Mouse (Mus musculus) frontal cortex, postnatal 25 days (tissue): ENCODE data around the gene Dtx3l.
"Not testable (repeated sequence)": the region's sequence is repeated elsewhere in the genome, so short reads cannot be mapped to it uniquely, and the experiment has no call there.

ENCODE experiments used
- DNase-seq, 2 experiments: peaks; one replicate each; pipeline ENCODE4 v3.0.0; 2022; ENCODE audit warnings: low spot score in 2 of 2

Dtx3l gene

DNA sequence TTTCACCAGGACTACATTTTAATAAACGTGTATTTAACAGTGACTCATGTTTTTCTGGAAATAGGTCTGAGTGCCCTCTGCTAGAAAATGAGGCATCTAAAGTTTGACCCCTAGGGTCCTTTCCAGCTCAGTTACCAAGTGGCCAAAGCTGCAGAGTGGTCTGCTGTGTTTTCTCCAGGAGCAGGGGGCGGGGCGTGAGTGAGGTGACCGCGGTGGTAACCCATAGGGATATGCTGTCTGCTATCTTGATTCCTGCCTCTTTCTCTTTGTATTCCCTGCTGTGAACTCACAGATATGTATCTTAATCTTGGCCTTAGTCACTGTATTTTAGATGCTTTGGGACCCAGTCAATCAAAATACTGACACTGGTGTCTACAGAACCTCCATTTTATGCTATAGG is 14.6 kb downstream of the Dtx3l start:
- DNase-seq = no peak

DNA sequence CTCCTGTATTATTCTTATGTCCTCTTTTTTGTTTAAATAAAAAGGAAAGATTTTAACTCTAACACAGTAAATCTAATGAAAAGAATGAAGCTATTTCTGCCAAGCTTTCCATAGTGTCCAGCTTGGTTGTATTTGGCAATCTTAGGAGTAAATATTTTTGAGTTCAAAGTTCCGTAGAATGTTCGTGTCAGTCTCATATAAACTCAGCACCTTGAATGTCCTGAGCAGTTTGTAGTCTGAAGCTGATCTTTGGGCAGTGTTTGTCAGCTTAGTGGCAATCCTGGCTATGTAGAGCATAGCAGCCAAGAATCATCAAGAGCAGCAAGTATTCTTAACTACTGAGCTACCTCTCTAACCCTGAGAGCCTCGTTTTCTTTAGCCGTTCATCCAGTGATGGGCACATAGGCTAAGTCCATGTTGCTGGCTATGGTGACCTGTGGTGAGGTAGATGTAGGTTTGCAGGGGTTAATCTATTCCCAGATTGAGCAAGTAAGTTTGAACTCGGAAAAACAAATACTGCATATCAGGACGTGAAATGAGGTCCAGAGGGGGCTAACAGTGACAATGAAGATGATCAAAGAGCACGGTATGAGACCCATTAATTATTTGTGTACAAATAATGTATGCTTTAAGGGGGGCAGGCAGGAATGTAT is 15.3 kb downstream of the Dtx3l start:
- no peak for DNase-seq

DNA sequence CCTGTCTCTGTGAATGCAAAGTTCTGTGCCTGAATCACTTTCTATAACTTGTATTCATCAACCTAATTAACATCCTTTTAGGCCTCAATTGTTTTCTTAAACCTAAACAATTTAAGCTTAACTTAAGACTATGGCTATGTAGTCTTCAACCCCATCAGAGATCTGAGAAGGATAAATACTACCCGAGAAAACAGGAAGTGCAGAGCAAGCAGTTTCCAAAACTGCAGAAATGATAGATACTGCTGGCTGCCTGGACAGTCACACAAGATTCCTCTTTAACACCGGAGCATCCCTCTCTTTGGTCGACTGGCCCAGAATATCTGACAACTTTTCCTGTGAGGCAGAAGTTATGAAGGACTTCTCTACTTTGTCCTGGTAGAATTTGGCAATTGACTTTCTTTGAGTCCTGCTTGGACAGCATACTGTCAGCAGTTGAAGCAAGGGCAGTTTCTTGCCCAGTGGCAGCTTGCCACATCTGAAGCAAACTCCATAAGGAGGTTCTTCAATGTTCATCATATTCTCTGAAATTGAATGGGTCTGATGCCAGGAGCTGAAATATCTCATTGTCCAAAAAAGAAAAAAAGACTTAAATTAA is 16.6 kb downstream of the Dtx3l start:
- no peak for DNase-seq

DNA sequence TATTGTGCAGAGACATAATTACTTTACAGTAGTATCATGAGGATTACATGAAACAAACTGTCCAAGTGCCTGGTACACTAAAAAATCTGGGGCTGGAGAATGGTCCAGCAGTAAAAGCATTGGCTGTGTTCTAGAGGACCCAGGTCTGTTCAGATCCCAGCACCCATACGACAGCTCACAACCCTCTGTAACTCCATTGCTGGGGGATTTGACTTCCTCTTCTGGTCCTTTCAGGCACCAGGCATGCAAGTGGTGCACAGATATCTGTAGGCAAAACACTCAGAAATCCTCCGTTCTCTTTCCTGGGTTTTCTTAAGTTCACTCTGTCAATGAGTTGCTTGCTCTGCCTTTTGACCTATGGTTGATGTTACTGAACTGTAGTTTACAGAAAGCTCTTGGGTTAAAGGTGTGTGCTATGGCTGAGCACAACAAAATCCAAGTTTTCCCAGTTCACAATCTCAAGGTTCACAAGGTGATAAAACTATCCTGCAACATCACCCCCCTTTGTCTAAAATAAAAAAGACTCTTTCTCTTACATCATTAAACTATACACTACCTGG is 17.2 kb downstream of the Dtx3l start:
- DNase-seq = no peak

DNA sequence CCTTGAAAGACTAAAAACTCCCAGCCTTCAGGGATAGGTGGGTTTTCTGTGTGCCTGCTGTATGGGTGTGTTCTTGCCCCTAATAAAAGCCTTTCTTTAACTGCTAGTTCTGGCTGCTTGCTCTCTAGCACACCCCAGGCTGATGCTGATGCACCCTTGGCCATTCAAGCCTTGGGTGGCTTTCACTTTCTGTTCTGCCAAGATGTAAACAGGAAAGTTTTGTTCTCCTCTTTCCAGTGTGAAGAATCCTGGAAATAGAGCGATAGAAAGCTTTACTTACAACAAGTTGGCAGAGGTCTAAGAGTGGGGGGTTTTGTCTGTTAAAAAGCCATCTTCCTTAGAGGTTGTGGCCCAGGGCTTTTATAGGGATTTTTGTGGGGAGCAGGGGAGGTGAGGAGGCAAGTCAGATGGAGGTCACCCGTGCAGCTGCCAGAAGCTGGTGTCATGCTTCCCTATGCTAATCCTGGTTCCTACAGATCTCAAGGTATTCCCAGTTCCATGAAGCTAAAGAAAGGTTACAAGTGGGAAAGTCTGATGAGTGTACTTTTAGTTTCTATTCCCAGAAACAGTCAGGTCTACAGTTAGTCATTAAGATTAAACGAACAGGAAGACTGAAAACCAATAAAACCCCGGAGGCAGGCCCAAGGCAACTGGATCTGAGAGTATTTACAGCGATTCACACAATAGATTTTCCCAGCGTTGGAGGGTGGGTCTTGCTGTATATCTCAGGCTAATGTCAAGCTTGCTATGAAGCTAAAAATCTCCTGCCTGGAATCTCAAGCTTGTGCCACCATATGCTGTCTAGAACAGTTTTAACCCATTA is 20.0 kb downstream of the Dtx3l start:
- no peak for DNase-seq

DNA sequence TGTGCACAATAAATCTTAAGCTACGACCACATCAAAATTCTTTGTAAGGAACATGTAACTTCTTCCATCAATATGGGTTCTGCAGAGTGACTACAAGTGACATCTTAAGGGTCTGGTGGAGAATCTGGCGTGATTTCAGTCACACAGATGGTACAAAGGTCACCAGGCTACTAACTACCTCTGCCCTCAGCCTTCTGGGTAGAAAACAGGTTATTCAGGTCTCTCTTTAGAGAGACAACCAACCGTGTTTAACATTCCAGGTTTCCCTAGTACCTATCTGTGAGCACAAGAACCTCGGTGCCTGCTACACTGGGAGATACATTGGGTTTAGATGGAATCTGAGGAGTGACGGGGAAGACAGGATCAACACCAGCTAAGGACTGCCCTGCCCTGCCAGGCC is 24.6 kb downstream of the Dtx3l start:
- DNase-seq = no peak

DNA sequence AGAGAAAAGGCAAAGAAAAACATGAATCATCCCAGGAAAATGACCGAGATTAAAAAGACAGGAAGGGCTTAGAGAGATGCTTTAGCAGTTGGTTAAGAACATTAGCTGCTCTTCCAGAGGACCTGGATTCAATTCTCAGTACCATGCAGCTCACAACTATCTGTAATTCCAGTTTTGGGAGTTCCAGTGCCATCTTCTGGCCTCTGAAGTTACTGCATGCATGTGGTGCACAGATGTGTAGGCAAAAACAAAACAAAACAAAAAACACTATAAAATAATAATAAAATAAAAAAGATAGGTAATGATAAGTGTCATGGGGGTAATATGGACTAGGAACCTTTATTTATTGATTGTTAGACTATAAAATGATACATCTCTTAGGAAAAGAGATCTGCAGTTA is 25.4 kb downstream of the Dtx3l start:
- DNase-seq = no peak

DNA sequence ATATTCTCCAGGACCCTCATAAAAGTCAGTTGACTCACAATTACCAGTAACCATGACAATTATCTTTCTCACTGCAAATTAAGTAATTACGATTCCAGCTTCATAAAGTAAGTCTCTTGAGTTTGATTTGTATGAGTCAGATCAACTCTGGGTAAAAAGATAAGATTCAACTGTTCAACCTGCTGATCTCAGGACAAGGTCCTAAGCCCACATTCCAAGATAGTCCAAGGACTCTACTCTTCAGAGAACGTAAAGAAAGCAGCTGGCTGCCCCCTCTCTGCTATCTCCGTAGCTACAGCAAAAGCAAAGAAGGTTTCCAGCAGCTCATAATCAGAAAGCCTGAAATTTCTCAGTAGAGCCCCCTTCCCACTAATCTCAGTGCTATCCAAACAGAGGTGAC is 27.5 kb downstream of the Dtx3l start:
- no peak for DNase-seq

DNA sequence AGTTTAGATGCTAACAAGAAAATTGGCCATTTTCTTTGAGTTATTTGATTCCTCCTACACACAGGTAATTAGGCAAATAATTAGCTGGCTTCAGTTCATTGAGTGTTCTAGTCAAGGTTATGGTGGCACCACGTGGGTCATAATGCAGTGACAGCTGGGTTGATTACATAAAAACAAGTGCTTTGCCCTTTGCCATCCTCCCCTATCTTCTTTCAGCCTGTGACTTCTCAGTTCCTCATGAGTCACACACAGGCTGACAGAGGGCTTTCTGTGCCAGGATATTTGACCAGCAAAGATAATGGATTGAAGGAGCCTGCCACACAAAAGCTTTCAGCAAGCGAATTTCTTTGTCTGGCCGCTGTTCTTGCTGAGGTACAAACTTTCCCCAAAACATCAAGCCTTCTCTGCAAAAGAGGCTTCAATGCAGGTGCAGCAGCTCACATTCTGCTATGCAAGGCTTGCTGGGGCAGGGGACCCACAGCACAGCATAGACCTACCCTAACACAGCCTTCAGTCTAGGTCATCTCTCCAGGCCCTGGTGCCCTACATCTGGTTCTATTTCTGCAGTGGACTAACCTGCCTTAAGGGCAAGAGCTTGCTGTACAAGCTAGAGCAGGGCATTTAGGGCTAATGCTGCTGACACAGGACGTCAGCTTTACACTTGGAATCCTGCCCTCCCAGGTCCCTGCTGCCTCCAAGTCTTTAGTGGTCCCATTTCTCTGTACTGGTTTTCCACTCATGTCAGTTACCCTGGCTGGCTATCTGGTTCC is 31.3 kb downstream of the Dtx3l start:
- DNase-seq = no peak

DNA sequence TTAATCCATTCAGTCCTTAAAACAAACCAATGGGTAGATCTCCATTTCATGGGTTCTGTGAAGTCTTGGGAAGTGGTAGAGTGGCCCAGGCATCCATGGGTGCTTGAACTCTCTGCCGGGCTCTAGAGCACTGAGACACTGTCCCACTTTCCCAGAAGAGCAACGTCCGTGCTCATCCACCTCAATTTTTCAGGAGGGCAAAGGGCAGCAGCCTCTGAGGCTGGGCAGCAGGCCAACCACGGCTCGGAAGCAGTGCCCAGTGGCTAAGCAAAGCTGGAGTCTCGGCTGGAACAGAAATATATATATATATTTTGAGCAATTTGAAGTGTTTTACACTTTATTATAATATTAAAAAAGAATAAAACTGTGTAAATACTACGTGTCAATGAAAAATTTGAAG is 32.1 kb downstream of the Dtx3l start:
- DNase-seq = no peak

DNA sequence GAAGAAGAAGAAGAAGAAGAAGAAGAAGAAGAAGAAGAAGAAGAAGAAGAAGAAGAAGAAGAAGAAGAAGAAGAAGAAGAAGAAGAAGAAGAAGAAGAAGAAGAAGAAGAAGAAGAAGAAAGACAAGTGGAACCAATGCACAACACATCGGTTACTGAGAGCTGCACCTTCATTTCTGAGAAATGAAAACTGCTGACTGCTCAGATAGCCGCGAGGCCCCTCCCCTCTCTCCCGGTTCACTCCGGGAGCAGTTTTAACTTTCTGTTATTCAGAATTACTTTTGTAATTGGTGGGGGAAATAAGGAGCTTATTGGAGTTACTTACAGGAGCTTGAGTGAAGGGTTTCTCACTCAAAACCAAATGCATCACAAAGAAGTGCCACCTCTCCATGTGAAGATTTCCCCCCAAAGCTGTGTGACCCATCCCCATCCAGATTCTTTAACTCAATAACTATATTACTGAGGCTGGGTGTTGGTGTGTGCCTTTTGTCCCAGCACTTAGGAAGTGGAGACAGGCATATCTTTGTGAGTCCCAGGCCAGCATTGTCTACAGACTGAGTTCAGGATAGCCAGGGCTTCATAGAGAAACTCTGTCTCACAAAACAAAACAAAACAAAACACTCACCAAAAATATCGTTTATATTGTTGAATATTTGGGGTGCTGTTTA is 33.0 kb downstream of the Dtx3l start:
- no peak for DNase-seq

DNA sequence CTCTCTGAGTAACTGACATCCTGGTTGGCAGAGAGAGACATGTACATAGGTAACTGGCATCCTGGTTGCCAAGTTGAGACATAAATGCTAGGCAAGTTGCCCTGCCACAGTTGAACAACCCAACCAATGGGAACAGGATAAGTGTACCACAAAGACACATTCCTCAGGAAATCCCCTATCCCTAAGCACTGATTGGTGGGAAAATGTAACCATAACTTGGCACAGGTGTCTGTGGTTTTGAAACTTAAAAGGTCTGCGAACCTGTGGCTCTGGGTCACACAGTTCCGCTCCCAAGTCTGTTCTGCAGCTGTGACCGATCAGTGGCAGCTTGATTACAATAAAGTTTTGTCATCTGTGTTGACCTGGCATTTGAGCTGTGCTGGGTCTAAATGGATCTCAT is 33.6 kb downstream of the Dtx3l start:
- DNase-seq = no peak

DNA sequence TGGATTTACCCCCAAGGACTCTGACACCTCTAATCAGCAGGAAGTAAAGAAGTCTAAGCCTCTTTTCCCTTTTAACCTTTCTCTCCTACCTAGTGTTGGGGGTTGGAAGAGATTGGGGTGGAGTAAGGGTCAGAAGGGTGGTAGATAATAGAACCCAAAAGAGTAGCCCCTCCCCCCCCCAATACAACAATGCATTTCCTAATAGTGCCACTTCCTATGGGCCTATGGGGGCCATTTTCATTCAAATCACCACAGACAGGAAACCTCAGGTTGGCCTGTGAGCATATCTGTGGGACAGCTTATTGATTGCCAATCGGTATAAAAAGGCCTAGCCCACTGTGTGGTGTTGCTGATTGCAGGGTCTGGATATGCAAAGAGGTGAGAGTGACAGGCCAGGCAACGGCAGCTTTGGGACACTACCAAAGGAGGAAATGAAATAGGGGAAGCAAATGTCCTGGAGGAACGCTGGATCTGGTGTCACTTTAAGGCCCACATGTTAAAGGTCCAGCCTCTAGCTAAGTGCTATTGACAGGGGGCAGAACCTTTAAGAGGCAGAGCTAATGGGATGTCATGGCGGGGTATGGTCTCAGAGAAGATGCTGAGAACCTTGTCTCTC is 34.7 kb downstream of the Dtx3l start:
- no peak for DNase-seq

DNA sequence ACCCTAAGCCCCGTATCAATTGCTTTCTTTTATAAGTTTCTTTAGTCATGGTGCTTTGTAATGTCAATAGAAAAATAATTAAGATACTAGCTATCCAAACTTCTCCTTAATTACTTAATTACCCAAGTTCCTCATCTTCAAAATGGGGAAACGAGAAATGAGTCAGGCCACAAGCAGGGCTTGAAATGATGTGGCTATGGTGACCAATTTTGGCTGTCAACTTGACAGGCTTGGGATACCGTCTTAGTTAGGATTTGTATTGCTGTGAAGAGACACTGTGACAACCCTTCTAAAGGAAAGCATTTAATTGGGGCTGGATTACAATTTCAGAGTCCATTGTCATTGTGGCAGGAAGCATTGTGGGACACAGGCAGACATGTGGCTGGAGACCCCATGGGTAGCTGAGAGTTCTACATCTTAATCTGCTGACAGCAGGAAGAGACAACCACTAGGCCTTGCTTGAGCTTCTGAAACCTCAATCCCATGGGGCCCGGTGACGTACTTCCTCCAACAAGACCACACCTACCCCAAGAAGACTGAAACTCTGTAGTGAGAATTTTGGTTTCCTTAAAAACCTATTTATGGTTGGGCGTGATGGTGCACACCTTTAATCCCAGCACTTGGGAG is 35.8 kb downstream of the Dtx3l start:
- DNase-seq = no peak

DNA sequence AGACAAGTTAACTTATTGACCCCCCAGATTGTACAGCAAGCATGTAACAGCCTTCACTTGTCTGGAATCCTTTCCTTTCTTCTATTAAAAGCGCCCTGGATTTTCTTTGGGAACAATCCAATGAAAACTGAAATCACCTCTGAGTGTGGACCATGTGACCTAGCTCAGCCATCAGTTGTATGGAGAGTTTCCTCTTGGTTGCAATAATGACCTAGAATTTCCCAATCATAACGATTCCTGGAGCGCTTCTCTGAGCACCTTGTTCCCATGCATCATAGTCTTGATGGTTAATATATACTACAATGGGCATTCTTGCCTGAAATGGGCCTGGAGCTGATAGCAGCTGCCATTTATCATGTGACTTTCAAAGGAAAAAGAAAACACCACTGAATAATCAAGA is 38.4 kb downstream of the Dtx3l start:
- no peak for DNase-seq

DNA sequence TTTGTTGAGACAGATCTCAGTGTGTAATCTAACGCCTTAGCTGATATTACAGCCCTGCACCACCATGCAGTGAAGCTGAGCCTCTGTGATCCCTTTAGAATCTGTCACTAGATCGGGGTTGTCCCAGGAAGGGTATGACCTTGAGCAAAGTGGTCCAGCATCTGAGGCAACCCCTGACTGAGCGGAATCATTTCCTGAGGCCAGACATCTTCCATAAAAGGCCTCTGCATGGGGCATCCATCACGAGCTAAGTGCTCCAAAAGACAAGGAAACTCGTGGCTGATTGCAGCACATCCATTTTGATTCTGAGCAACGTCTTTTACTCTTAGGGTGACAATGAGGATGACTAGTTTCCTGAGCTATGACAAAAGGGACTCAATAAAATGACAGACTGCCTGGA is 44.0 kb downstream of the Dtx3l start:
- no peak for DNase-seq

DNA sequence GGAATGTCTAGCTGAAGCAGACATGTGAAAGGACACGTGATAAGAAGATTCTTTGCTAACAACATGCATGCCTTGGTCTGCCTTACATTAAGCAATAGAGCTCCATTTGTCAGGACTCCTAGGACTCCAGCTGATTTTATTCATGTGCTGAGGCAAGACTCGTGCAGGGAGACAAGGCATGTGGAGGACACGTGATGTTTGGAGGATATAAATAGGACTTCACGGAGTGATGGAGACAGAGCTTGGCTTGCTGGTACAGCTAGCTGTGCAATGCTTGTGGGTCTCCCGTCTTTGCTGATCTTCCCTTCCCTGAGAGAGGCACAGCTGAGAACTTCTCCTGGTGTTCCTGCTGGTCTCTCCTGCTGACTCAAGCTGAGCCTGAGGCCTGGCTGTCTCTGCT is 47.3 kb downstream of the Dtx3l start:
- not testable (repeated sequence) for DNase-seq

DNA sequence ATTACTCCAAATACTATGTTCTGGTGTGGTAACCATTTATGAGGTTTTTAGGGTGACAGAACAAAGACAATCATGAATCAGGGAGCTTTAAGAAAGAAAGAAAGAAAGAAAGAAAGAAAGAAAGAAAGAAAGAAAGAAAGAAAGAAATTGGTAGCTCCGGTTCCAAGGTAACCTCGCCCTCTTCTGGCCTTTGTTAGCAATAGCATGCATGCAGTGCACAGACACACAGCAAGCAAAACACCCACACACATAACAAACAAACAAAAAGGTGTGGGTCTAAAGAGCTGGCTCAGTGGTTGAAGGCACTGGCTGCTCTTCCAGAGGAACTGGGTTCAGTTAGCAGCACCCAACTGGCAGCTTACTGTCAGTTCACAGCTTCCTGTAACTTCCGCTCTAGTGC is 48.3 kb downstream of the Dtx3l start:
- DNase-seq = no peak

DNA sequence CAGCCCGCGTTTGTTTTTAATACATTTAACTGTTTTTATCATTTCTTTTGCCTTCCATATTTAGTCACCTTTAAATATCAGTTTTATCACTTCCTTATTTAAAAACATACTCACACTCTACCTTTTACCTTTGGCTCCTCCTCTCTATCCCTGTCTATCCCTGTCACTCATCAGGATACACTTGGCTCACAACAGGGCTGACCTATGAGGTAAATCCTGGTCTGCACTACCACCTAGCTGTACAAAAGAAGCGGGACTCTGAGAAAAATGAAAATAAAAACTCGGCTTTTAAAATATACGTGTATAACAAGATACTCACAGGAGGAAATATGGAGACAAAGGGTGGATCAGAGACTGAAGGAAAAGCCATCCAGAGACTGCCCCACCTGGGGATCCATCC is 50.0 kb downstream of the Dtx3l start:
- no peak for DNase-seq

DNA sequence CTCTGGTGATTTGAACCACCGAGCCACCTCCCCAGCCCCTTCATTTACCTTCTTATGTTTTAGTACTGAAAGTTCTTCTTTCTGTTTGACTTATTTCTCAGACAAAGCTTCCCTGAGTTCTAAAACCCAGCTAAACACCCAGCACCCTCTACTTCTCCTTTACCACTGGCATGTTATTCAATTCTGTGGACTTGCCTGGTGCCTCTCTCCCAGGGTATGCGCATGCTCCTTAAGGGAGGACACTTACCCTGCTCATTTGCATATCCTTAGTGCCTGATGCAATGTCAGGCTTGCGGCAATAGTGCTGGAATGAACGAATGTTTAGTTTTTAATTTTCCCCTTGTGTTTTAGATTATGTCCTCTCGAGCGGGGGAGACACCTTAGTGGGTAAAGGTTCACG is 50.8 kb downstream of the Dtx3l start:
- DNase-seq = no peak
